Mouse (Mus musculus): ENCODE measurements around the gene Kif24. TPM values are rescaled to one million over a fixed set of nuclear protein-coding genes. Genes with fewer than 3 reads are reported as not detected.

Gene Kif24
- polyA plus RNA-seq, 1 experiment: 4.9 TPM

DNA sequence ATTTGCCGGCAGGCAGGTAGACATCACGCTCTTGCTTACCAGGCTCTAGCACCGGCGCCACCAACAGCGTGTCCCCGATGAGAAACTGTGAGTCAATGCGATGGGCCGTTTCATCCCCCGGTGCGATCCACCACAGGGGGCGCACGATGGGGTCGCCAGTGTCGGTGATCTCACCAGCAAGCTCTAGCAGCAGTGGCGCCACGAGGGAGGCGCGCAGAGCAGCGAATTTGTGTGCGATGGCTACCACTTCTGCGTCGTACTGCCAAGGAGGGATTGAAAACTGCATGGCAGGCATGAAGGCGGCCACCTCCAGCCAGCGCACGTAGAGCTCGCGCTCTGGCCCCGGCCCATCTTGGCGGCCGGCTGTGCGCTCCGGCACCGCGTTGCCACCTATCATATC is 32.9 kb upstream of the Kif24 start:
- no peak for TF ChIP-seq GATA1 (IDR thresholded peaks at IDR 0.05; ENCODE audit: low read length)

DNA sequence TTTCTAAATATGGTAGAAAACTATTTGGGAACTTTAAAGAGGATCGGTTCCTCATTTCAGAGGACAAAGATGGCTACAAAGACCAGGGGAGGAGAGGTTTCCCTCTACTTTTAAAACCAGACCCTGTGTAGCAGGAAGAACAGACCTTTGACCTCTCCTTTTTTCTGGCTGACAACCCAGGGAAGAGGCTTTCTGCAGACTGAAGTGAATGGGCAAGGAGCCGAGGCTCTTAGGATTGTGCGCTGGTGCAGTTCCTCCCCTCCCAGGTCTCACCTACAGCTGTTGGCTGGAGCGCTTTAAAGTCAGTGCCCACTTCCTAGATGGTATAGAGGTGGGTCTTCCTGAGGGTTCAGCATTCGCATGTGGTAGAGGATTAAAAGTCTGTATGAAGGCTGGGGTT is 32.4 kb upstream of the Kif24 start:
- no peak for TF ChIP-seq GATA1 (IDR thresholded peaks at IDR 0.05; ENCODE audit: low read length)

DNA sequence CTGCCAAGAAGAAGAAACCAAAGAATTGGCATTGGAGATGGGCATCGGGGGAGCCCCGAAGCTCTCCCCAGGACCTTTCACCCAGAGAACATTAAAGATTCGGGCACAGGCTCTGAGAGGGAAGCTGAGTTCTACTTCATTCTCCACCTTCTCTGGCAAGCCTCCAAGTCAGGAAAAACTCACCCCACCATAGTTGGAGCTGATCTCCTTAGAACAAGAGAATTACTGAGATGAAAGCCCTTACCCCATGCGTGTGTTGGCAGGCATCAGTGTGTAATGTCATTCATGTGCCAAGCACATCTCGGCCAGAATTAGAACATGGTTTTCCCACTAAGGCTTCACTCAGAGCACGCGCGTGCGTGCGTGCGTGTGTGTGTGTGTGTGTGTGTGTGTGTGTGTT is 31.2 kb upstream of the Kif24 start:
- no peak for TF ChIP-seq GATA1 (IDR thresholded peaks at IDR 0.05; ENCODE audit: low read length)

DNA sequence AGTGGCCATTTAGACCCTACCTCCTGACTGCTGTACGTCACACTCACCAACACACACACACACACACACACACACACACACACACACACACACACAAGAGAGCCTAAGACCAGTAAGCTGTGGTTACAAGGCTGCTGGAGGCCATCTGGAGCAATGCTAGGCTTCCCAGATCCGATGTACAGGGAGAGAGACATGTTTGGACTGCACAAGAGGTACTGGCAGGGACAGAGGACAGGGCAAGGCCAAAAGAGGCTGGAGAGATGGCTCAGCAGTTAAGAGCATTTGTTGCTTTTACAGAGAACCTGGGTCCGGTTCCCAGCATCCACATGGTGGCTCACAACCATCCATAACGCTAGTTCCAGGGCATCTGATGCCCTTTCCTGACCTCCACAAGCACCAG is 30.4 kb upstream of the Kif24 start:
- TF ChIP-seq GATA1 (IDR thresholded peaks at IDR 0.05; ENCODE audit: low read length): no peak

DNA sequence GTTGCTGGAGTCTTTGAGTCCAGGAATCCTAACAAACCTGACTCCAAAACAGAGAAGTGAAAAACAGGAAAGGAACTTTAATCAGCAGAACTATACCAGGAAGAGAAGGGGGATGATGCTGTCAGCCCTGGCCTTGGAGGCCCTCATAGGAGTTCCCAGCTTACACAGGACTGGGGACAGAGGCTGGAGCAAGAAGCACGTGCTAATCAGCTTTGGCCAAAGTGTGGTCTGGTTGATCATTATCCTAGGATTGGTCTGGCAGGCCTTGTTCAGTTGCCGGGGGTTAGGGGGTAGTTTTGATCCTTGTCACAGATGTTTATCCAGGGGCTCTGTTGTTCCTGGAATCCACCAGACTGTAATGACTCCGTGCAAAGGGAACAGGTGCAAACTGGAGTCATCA is 29.7 kb upstream of the Kif24 start:
- TF ChIP-seq GATA1 (IDR thresholded peaks at IDR 0.05; ENCODE audit: low read length): no peak

DNA sequence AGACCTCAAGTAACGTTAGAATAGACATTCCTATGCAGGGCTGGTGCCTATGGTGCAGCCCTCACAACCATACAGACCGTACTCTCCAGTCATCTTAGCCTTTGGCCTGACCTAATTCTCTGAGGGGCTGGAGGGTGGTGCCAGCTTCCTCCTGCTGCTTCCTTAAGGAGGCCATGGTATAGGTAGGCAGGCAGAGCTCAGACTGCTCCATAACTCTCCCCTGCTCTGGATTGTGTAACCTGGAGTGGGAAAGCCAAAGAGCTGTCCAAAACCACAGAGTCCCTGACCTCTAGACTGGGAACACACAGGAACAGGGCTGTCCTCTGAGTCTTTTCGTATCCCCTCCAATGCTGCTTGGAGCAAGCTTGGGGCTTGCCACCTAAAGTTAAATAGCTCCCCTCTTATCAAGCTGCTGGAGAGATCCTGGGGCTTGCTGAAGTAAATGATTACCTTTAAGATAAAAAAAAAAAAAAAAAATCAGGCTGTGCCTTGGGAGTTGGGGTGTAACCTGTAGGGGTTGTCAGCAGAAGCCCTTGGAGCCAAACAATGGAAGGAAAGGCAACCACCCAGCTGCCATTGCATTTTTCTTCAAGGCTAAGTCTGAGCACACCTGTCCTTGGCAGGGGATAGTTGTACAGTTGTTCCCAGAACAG is 28.9 kb upstream of the Kif24 start:
- no peak for TF ChIP-seq GATA1 (IDR thresholded peaks at IDR 0.05; ENCODE audit: low read length)

DNA sequence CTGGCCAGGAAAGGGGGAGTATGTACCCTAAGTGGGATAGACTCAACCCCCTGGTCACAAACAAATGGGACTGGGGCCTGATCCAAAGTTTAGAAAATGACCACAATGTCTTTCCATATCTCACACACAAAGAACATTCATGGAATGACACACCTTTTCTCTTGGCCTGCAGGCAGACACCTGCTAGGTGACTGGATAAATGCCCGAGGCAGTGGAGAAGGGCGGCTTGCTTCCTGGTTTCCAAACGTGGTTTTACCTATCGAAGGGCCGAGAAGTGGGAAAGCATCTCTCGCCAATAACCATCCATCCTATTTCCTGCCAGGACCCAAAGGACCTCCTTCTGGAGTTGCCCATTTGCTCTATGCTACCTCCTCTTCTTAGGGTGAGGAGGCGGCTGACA is 28.3 kb upstream of the Kif24 start:
- no peak for TF ChIP-seq GATA1 (IDR thresholded peaks at IDR 0.05; ENCODE audit: low read length)

DNA sequence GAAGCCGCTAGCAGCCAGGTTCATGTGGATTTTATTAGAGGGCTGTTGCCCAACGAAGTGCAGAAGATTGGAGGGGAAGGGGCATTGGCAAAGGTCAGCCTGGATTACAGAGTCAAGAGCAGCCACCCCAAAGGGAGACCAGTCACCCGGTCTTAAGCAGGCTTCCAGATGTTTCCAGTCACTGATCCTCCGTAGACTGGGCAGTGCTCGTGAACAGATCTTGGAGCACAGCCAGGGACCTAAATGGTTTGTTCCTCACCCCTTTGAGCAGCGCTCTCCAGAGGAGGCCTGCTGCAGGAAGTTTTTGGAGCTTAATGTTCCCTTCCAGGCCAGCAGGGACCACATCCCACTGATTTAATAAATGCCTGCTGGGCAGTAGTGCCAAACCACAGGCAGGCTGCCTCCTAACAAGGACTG is 16.9 kb upstream of the Kif24 start:
- no peak for TF ChIP-seq GATA1 (IDR thresholded peaks at IDR 0.05; ENCODE audit: low read length)

DNA sequence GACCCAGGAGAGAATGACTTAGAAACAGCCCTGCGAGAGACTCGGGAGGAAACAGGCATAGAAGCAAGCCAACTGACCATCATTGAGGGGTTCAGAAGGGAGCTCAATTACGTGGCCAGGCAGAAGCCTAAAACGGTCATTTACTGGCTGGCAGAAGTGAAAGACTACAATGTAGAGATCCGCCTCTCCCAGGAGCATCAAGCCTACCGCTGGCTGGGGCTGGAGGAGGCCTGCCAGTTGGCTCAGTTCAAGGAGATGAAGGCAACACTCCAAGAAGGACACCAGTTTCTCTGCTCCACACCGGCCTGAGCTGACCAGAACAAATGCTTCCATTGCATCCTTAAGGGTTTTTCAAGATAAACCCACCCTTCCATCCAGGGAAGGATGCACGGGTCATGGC is 15.6 kb upstream of the Kif24 start:
- TF ChIP-seq GATA1 (IDR thresholded peaks at IDR 0.05; ENCODE audit: low read length): no peak

DNA sequence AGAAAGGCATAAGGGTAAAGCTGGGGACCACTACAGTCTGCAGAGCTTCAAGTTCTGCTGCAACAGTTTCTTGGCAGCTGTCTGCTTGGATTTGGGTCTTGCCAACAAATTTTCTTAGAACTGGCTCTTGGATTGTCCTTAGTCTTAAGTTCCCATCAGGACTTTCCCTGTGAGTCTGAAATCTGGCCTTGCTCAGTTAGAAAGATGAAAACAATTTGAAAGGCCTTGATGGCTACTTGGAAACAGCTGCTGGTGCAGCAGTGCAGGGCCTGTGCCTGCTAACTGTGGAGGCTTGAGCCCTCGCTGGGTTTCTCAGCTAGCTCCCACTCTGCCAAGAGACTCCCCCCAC is 14.7 kb upstream of the Kif24 start:
- no peak for TF ChIP-seq GATA1 (IDR thresholded peaks at IDR 0.05; ENCODE audit: low read length)

DNA sequence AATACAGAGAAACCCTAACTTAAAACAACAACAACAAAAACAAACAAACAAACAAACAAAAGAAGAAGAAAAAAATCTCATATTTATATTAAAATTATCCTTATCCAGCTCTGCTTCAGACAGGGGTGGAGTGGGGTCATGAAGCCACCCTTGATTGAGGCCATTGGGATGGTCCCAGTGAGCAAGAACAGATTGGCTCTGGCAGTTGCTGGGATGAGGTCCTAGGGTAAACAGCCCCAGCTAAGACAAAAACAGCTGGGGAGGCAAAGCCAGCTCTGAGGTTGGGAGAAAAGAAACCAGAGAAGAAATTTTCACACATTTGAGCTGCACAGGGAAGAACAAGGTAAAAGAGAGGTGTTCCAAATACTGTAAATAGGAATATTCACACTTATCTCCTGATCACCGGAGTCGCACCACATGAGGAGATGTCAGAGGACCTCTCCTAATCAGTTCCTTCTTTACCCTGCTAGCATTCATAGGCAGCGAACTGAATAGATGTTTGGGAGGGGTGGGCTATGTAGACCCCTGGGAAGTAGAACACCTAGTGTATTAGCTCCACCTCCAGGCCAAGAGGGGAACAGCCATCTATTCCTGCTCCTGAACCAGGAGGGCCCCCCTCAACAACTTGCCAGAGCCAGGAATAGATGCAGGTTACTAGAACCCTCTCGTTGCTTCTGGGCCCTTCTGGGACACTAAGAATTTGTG is 14.2 kb upstream of the Kif24 start:
- TF ChIP-seq GATA1 (IDR thresholded peaks at IDR 0.05; ENCODE audit: low read length): no peak

DNA sequence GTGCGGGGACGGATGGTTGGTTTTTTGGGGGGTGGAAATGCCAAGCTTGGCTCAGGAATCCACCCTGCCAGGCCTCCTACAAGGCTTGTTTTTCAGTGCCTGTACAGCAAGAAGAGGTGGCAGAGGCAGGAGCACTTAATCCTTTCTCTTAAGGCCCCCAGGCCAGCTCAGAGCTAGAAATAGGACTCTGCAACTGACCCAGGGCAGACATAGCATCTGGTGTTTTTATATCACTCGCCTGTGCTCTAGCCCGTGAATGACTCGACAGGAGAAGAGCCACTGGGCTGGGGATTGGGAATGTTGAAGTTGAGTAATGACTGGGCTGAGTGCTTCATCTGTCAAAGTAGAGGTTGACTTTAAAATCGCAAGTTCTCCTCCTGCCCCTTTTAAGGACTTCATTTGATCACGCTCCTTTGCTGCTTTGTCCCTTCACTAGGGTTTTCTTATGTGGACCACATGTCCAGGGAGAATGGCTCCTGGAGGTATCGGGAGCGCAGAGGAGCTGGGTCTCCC is 13.0 kb upstream of the Kif24 start:
- TF ChIP-seq GATA1 (IDR thresholded peaks at IDR 0.05; ENCODE audit: low read length): no peak

DNA sequence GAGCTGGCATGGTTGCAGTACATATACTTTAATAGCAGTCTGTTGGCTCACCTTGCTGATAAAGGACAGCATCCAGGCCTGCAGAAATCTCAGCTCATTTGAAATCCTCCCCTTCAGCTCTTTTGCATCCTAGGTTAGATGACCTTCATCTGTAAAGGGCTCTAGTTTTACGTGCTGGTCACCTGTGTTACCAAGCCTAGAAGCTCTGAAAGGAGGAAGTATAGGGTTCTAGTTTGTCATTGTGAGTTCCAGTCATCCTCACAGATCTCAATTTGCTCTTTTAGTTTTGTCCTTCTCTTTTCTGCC is 6.7 kb upstream of the Kif24 start:
- TF ChIP-seq GATA1 (IDR thresholded peaks at IDR 0.05; ENCODE audit: low read length): no peak

DNA sequence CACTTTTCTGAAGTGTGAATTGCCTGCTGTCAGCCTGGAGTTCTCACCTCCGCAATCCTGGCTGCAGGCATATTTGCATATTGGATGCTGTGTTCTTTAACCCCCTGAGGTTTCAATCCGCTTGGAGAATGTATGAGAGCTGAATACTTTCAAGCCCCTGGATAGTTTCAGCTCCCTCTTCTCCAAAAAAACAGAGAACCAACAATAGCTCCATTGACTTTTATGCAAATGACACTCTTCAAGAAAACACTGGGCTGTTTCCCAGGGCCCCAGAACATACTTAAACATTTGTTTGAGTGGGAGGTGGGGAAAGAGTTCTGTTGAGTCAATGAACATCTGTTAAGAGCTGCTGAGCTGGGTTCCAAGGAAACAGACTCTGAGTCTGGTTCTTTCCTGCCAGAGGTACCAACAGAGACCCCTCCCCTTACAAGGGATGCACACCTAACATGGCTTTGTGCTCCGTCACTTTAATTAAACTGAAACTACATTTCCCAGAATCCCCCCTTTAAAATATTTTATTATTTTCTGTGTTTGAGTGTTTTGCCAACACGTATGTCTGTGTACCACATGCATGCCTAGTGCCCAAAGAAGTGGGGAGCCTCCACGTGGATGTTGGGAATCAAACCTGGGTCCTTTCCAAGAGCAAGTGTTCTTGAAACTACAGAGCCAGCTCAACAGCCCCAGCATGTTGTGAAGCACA is 6.1 kb upstream of the Kif24 start:
- TF ChIP-seq GATA1 (IDR thresholded peaks at IDR 0.05; ENCODE audit: low read length): no peak

DNA sequence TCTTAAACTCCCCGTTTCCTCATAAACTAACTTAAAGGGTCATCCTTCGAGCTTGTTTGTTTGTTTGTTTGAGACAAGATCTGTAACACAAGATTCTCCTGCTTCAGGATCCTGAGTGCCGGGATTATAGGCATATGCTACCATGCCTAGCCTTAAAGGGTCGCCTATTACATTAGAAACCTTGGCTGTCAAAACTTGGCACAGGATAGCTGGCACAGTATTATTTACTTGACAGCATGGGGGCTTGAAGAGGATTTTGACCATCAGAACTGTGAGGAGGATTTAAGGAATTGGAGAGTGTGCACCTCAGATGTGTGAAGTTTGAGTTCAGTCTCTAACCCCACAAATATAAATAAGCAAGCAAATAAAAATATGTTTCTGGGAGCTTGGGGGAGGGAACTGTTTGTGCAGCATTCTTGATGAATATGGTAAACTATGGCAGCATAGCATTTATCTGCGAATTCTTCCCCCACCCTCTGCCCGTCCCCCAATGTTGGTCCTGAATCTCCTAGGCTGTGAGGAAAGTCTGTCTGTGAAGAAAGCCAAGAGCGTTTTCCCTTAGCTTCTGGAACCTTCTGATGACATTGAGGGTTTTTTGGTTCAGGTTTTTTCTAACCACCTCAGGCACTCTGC is 5.5 kb upstream of the Kif24 start:
- no peak for TF ChIP-seq GATA1 (IDR thresholded peaks at IDR 0.05; ENCODE audit: low read length)

DNA sequence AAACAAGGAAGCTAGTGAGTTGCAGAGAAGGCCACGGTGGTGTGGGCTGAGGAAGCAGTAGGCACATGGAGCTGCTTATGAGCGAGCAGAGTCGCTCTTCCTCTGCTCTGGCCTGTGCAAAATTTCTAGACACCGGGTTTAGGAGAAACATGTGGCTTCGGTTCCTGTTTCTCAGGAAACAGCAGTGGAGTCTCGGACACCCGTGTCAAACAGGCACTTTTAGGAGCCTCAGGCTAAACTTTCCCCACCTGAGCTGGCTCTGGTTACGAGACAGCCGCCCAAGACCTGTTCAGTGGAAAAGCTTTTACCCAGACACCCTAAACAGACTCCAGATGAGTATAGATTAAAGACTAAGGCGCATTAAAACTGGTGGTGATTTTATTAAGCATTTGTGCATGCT is 4.5 kb upstream of the Kif24 start:
- no peak for TF ChIP-seq GATA1 (IDR thresholded peaks at IDR 0.05; ENCODE audit: low read length)
